Mouse (Mus musculus): ENCODE results near the gene Gm8068.
"Not testable (repeated sequence)": the region's sequence is repeated elsewhere in the genome, so short reads cannot be mapped to it uniquely, and the experiment has no call there.

Gm8068 gene

DNA sequence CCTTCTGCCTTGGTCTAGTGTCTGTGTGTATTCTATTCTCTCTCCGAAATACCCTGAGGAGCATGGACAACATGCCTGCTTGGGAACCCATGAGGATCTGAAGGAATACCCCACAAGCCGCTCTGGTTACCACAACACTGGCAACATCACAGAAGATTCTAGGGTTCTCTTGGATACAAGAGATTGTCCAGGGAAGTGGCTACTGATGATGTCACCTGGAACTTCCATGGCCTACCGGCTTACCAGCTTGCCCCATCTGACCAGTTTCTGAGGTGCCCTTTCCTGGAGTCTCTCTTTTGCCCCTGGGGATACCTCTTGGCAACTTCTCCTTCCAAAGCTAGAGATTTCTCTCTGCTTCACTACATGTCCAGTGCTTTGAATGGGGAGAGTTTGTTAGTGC lies at the start of gene Gm8068:
Gene Gm8068 (minus strand): TSS at position 101 of the 400 bp plus-strand sequence.
- DNase-seq (ENCODE audit: low spot score) = not testable (repeated sequence)

DNA sequence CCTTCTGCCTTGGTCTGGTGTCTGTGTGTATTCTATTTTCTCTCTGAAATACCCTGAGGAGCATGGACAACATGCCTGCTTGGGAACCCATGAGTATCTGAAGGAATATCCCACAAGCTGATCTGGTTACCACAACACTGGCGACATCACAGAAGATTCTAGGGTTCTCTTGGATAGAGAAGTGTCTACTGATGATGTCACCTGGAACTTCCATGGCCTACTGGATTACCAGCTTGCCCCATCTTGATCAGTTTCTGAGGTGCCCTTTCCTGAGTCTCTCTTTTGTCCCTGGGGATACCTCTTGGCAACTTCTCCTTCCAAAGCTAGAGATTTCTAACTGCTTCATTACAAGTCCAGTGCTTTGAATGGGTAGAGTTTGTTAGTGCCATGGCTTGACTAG lies 48.8 kb upstream of the Gm8068 start, which contains the start of gene Gm7929:
Gene Gm7929 (minus strand): TSS at position 101 of the 400 bp plus-strand sequence.
- not testable (repeated sequence) for DNase-seq (ENCODE audit: low spot score)

DNA sequence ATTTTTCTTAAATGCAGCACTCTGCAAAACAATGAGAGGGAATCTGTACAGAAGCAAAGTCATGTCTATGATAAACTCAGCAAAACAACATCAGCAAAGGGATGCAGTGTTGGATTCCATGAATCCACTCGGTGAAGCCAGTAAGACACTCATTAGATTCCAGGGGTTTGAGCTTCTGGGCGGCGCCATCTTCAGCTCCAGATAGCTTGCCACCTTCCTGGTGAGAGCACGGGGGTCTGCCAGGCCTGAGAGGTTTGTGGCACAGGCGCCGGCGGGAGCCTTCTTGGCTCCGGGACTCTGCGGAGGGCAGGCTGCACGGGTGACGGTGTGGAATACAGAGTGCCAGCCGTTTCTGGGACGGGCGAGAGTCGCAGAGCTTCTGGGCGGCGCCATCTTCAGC lies 21.8 kb upstream of the Gm8068 start:
- DNase-seq (ENCODE audit: low spot score) = not testable (repeated sequence)

DNA sequence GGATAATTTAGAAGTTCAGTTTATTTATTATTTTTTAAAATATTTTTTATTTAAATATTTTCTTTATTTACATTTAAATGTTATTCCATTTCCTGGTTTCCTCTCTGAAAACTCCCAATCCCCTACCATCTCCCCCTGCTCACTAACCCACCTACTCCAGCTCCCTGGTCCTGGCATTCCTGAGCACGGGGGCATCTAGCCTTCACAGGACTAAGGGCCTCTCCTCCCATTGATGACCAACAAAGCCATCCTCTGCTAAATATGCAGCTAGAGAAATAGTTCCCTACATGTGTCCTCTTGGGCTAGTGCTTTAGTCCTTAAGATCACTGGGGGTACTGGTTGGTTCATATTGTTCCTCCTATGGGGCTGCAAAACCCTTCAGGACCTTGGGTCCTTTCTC lies 15.5 kb upstream of the Gm8068 start:
- not testable (repeated sequence) for DNase-seq (ENCODE audit: low spot score)

- DNase-seq (ENCODE audit: low spot score) = not testable (repeated sequence)
Observed at GRCm38 (mm10) chr14:41648176-41648575, 53.5 kb downstream of the Gm8068 start.
